Mouse (Mus musculus) myocyte (in vitro differentiated cells): Measurements from ENCODE around the gene Mfrp.

Experiments used
- E2F4 ChIP-seq: IDR thresholded peaks from one replicate; pipeline ENCODE4 v1.6.1; 2011; ENCODE audit warnings: mild to moderate bottlenecking, control low read depth, moderate library complexity; ENCODE audit not compliant: insufficient read depth
- MAX ChIP-seq: IDR thresholded peaks from one replicate; pipeline ENCODE4 v1.6.1; 2011; ENCODE audit warnings: low read depth, mild to moderate bottlenecking, control low read depth
- MYOD1 ChIP-seq, 3 experiments: IDR thresholded peaks; one replicate each; pipeline ENCODE4 v1.6.1; 2011; ENCODE audit warnings: control low read depth in 2 of 3, low read depth in 2 of 3, mild to moderate bottlenecking in 2 of 3, moderate library complexity in 1 of 3; ENCODE audit not compliant: insufficient read length in 2 of 3, control insufficient read depth in 1 of 3
- MYOG ChIP-seq, 3 experiments: IDR thresholded peaks; one replicate each; pipeline ENCODE4 v1.6.1; 2011; ENCODE audit warnings: control low read depth in 2 of 3, low read depth in 2 of 3, mild to moderate bottlenecking in 2 of 3; ENCODE audit not compliant: insufficient read length in 2 of 3, control insufficient read depth in 1 of 3, insufficient read depth in 1 of 3
- POLR2A ChIP-seq: IDR thresholded peaks from one replicate; pipeline ENCODE4 v1.6.1; 2011; ENCODE audit warnings: low read depth, mild to moderate bottlenecking, control low read depth, moderate library complexity; ENCODE audit not compliant: insufficient read length
- TCF12 ChIP-seq: IDR thresholded peaks from one replicate; pipeline ENCODE4 v1.6.1; 2011; ENCODE audit warnings: mild to moderate bottlenecking, control low read depth; ENCODE audit not compliant: poor library complexity, insufficient read depth, severe bottlenecking
- USF1 ChIP-seq: IDR thresholded peaks from one replicate; pipeline ENCODE4 v1.6.1; 2011; ENCODE audit warnings: low read depth, mild to moderate bottlenecking, control low read depth, moderate library complexity

DNA sequence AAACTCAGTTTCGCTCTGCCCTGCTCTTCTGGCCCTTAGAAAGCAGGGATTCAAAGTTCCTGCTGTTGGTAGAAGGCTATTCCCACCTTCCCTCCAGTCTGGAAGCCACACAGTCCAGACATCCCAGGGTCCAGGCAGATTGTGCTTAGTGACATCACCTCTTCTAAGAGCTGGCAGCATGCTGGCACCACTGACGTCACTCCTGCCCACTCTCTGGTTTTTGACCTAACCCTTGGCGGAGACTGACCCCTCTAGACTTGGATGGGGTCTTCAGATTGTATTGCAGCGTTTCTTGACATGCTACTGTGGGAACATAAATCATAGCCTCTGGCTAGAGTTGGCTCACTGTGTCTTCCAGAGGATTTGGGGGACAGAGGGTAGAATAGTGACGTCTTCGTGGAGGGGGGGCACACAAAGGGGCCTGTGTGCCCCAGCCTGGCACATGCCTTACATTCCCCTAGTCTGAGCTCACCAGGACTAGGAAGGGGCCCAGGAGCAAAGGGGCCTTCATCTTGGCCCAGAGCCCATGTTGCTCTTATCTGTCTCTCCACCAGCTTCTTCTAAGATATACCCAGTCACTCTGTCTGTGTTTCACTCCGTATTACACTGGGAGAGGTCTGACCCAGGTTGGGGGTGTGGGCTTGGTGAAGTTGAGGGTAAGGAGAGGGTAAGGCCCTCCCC lies 34.3 kb downstream of the Mfrp start:
- no peak for TF ChIP-seq POLR2A
- no peak for TF ChIP-seq MAX
- TF ChIP-seq MYOG (IDR thresholded peaks at IDR 0.05; ENCODE audit: control insufficient read depth in 1 of 3, insufficient read depth in 1 of 3, insufficient read length in 2 of 3, low read depth in 2 of 3) = no peak
- TF ChIP-seq USF1 = no peak
- TF ChIP-seq E2F4 = no peak
- no peak for TF ChIP-seq TCF12
- no peak for TF ChIP-seq MYOD1 (IDR thresholded peaks at IDR 0.05; ENCODE audit: control insufficient read depth in 1 of 3, insufficient read length in 2 of 3, low read depth in 2 of 3)
